Mouse (Mus musculus) lung, postnatal 10 days (tissue): ENCODE measurements around the gene Slc7a8.

ENCODE experiments used
- DNase-seq: peaks from one replicate; pipeline ENCODE4 v3.0.0; 2021

The Slc7a8 gene

DNA sequence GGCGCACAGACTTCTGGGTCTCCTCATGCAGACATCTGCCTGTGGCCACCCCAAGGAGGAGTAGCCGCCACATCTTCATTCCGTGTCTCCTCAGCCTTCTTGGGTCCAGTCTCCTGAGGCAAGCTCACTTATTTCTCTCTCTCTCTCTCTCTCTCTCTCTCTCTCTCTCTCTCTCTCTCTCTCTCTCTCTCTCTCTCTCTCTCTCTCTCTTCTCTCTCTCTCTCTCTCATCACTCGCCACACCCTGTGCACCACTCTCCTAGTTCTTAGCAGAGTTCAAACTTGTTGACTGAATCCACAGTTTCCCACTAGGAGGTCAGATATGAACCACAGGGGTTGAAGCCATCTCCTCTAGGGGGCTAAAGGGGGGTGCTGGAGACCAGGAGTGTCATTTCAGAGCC, 83.0 kb downstream of the Slc7a8 start, which contains the start of gene Gm29776:
Gene Gm29776 (minus strand): TSS at position 101 of the 400 bp plus-strand sequence.
- DNase-seq: no peak

DNA sequence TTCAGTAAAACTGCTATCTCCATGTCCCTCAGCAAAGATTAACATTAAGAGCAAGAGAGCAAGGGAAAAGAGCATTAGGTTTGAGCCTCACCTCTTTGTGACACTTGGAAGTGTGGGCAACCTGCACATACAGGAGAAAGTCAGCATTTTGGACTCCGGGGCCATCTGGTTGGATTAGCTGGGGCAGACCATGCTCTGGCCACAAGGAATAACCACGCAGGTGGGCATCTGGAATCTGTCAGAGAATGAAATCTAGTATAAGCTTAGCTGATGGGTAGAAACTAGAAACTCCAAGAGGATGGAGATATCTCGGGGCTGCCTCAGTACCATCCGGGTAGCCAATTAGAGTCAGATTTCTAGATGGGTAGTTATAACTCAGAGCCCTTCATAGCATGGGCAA, 85.0 kb downstream of the Slc7a8 start:
- DNase-seq: no peak

DNA sequence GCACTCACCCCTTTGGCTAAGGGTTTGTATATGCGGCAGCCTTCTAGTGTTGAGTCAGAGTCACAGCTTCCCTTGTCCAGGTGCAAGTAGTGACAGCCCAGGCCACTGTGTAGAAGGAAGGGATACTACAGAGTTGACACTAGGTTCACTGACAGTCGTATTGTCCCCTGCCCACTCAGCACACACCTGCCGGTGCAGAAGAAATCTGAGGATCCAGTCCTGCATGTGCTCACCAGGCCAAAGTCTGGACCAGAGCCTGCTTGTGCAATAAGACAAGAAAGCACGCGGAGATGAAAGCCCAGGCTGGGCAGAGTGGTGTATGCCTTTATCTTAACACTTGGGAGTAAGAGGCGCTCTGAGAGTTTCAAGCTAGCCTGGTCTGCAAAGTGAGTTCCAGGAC, 86.7 kb downstream of the Slc7a8 start:
- DNase-seq: no peak

DNA sequence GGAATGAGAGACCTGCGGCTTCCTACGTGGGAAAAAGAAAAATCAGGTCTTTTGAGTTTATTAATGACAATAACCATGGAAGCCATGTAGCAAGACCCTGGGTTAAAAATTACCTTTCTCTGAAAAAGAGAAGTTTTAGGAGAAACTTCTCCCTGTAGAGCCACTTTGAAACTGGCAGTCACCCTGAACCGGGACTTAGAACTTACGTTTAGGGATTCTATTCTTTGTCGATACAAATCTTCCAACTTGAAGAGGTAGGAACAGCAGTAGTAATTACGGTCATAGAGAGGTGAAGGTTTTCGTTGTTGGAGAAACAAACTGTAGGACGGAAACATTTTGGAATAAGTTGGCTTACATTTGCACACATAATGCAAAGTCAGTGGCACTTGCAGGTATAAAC, 94.5 kb downstream of the Slc7a8 start:
- DNase-seq: no peak

DNA sequence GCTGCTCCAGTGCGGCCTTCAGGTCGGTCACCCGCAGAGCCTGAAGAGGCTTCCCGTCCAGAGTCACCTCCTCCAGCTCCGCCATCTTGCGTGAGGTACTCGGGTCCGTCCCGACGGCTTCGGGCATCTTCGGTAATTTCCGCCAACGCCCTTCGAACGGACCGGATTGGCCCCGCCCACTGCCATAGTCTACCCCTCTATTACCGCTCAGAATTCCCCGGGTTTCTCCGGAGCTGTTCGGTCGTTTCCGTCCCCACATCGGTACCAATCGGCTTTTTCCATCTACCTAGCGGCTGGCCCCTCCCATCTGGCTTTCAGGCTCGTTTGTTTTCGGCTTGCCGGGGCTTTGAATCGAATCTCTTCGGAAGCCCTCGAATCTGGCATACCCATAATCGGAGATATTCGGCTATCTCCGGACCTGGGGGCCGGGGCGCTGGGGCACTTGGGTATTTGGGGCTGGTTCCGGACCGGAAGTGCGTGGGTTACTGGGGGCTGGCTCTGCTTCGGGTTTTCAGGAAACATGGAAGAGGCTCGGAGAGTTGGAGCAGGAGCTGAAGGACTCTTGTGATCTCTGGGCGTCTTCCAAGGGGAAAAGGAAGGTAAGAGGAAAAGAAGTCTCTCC, 95.1 kb downstream of the Slc7a8 start, which contains the start of gene Acin1:
Gene Acin1 (minus strand): TSS at position 410 of the 622 bp plus-strand sequence.
- peak; percentile 100 for DNase-seq

DNA sequence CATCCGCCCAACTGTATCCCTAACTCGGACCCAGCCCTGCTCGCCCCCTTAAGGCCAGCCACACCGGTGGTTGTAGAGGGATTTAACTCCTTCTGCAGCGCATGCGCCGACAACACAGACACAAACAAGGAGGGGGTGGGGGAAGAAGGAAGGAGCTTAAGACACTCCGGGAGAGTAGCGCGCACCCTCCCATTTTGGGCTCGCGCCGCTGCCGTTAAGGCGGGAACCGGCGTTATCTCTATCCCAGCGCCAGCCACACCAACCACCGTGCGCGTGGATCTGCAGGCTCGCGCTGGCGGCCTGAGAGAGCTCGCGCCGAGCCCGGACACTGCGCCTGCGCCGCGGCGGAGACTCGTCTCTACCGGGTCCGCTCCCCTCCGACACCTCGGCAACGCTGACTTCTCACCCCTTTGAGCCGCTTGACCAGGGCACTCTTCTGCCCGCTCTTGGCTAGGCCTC, 95.7 kb downstream of the Slc7a8 start, which contains the start of gene 1700123O20Rik:
Gene 1700123O20Rik (plus strand): TSS at position 154 of the 459 bp plus-strand sequence.
- DNase-seq: peak; percentile 88

DNA sequence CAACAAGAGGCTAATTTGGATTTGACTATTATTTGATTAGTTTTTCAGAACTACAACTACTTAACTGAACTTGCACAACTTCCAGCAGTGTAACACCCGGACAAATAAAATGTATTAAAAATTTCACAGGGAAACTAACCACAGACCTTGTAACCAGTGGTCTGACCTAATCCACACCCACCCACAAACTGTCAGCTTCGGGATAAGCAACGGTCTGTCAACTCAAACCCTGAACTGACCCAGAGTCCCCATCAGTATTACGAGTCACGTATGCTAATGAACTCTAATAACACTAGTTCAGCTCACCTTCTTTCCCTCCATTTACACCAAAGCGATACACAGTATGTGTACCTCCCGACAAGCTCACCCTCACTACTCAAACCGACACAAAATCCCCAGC, 96.3 kb downstream of the Slc7a8 start:
- no peak for DNase-seq

DNA sequence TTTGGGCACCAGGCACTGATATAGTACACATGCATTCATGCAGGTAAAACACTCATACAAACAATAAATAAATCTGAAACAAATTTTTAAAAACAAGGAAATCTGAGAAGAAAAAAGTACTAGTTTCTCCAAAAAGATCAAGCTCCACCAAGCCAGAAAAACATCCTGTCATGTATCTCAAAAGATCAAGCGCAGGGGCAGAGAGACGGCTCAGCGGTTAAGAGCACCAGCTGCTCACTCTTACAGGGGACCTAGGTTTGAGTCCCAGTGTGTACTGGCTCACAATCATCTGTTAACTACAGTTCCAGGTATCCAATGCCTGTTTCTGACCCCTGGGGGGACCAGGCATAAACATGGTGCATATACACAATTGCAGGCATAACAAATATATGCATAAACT, 99.3 kb downstream of the Slc7a8 start:
- DNase-seq: no peak

DNA sequence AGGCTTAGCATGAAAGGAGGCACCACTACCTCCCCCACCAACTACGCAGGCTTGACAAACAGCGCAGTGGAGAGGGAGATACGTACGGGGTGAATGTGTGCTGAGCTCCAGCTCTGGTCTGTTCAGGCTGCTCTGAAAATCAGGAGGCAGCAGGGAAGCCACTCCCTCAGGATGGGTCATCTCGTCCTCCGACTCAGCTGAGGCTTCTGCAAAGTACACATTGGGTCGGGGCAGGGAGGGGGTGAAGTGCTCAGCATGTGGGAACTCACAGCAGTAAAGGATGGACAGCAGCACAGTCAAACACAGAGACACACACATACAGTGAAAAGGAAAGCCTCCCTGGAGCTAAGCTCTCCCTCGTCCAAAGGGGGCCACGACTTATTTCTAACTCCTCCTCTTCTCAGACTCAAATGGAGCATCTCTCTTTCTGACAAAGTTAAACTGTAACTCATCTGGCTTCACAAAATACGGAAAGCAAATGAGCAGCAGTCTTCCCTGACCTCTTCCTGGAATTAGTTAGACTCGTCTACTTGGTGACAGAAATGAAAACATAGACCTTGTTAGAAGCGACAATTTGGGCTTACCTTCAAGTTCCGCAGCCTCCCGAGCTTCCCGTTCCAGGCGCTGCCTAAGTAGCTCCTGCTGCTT, 103.0 kb downstream of the Slc7a8 start:
- DNase-seq: no peak

DNA sequence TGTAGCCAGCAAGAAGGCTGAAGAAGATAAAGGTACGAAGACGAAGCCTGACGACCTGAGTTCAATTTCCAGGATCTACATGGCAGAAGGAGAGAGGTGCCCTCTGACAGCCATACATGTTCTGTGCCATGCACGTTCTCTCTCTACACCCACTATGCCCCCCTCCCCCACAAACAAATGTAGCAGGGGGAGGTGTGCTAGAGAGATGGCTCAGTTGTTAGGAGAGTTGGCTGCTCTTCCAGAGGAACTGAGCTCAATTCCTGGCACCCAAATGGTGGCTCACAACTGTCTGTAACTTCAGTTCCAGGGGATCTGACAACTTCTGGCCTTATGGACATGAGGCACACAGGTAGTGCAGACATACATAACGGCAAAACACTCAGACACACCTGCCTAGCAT, 105.5 kb downstream of the Slc7a8 start:
- DNase-seq: no peak

DNA sequence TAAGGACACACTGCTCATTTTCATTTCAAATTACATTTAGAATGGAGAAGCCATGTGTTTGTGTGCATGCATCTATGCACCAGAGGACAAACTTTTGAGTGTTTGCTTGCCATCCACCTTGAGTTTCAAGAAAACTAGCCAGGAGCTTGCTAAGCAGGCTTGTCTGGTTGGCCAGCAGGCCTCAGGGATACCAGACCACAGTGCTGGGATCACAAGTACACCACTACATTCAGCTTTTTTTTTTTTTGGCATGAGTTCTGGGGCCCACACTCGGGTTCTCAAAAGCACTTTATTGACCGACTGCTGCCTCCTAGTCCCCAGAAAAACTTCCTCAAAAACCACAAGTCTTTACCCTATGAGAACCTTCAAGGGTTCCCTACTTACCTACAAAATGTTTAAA, 107.4 kb downstream of the Slc7a8 start:
- DNase-seq: peak; percentile 27
